Mouse (Mus musculus) urinary bladder, postnatal 14 days (tissue): ENCODE measurements around the gene Lctl.
"Not testable (repeated sequence)": the region's sequence is repeated elsewhere in the genome, so short reads cannot be mapped to it uniquely, and the experiment has no call there.

ENCODE experiments used
- DNase-seq: peaks from one replicate; pipeline ENCODE4 v3.0.0; 2021; ENCODE audit warnings: low spot score

Lctl gene

DNA sequence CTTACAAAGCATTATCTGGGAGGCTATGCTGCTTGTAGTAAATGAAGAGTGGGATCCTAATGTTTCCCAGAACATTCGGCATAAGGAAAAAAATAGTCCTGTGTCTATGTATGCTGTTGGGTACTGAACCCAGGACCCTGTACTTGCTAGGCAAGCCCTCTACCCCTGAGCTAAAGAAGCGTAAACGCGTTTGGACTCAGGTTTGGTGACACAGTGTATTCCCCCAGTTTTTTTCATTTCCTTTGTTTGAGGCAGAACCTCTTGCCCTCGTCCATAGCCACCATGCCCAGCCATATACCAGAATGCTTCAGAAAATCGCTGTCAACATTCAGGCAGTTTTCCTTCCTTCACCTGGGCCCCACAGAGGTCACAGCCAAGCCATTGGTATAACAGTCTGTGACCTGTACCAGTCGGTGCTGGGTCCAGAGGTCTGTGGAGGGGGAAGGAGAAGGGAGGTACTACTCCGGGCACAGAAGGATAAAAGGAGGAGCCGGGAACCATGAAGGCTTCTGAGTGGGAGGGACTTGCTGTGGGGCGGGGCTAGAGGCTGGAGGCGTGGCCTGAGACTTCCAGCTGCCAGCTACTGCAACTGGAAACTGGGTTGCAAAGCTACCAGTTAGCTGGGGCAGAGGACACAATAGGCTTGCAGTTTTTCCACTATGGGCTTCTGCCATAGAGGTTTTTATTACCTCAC, 3.8 kb downstream of the Lctl start:
- DNase-seq = no peak

DNA sequence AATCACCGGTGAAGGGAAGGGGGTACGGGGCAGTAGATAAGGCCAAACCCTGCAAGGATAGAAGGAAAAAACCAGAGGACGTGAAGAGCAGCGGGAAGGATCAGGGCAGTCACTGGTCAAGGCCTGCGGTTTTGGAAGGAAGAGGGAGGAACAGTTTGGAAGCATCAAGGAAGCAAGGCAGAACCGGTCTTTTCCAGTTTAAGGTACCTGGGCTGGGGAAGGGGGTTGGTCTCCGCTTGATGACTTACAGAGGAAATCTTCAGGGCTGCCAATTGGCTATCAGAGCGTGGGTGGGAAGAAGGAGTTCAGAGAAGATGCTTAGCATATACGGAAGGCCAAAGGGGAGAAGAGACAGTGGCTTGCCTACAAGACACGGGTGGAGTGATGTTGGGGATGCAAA, 5.7 kb downstream of the Lctl start:
- no peak for DNase-seq

DNA sequence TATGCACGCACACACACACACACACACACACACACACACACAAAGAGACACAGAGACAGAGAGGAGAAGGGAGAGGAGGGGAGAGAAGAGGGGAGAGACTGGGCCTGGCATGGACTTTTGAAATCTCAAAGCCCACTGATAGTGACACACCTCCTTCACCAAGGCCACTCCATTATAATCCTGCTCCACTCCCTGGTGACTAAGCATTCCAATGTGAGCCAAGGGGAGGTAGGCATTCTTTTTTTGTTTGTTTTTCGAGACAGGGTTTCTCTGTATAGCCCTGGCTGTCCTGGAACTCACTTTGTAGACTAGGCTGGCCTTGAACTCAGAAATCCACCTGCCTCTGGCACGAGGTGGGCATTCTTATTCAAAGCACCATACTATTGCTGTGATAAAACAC, 7.9 kb downstream of the Lctl start:
- DNase-seq = not testable (repeated sequence)

DNA sequence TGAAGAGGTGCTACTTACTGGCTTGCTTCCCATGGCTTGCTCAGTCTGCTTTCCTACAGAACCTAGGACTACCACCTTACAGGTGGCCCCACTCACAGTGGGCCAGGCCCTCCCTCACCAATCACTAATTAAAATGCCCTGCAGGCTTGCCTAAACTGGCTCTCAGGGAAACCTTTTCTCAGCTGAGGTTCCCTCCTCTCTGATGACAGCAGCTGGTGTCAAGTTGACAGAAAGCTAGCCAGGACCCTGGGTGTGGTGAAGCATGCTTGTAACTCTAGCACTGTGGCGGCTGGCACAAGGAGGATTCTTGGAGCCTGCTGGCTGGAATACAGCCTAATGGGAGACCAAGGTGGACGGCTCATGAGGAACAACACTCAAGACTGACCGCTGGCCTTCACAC, 8.4 kb downstream of the Lctl start:
- no peak for DNase-seq

DNA sequence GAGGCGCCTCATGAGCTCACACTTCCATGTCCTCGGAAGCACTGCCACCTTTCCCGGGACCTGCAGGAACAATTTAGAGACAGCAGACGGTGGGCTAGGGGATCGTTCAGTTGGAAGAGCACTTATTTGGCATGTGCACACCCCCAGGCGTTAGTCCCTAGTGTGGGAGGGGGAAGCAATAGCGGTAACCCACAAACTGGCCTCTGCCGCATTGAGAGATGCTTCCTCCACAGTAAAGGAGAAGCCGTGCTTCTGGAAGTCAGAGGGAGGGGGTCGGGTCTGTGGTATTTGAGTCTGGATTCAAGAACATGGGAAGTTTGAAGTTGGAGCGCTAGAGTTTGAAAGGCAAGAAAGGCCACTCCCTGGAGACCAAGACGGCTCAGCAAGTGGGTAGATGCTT, 9.2 kb downstream of the Lctl start:
- no peak for DNase-seq

DNA sequence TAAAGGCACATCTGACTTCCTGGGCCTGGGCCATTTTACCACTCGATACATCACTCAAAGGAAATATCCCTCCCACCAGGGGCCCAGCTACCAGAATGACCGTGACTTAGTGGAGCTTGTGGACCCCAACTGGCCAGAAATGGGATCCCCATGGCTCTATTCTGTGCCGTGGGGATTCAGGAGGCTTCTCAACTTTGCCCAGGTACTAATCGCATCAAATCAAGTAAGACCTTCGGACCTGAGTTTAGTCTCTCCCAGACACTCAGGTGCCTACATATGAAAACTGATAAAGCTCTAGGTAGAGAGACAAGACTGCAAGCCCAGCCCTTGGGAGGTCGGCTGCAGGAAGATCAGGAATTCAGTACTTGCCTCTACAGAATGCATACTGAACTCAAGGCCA, 14.7 kb downstream of the Lctl start:
- DNase-seq = no peak

DNA sequence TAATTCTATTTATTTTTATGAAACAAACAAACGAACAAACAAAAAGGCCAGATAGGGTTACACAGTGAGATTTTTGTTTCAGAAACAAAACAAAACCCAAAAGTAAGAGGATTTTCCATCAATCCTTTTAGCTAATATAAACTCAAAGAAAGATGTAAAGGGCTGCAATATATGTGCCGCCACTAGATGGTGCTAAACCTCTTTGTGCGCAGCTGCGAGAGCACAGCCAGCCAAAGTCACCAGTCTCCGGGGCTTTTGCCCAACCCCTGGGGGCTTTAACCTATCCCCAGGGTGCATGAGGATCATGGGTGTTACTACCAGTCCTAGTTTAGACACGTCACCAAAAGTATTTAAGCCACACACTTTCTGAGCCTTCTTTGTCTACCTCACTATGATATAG, 21.9 kb downstream of the Lctl start:
- DNase-seq = peak; percentile 48

DNA sequence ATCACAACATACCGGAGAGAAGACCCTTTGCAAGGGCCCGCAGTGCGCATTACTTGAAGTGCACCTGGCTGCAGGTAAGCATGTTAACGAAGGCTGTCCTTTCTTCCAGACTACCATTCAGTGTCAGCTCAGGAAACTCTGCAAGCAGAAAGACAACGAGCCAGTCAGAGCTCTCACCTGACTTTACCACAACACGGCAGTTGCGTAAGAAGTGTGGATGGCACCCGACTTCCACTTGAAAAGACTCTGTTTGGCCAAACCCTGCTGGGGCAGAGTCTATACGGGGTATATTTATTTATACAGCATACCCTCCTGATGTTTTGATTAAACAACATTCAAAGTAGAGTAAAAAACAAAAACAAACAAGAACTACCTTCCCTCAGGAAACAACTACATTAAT, 22.9 kb downstream of the Lctl start:
- DNase-seq = no peak

DNA sequence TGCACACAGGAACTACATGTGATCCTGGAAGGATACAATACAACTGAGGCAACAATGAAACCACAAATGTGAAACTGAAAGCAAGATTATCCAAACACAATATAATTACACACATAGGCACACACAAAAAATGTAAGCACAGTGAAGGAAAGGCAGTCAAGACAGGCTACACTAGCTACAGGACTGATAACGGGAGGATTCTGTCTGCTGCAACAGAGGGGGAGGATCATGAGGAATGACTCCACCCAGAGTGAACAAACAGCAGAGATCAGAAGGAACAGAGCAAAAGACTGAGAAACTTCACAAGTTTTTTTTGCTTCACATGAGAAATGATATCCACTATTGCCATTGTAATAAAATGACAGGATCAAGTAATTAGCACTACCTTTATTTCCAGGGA, 39.7 kb downstream of the Lctl start:
- DNase-seq = no peak

DNA sequence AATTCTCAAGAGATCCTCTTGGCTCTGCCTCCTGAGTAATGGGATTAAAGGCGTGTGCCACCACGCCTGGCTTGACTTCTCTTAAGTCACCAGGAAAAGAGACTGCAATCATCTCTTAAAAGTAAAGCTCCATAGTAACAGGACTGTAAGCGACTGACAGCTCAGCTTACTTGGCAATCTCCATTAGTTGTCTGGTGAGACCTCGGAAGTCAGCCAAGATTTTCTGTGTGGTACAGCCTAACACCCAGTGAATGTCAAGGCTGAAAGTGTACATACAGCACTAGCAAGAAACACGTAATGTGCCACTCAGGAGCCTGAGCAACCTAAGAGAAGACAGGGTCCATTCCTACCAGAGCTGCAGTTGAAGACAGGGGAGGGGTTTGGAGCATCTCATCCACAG, 43.5 kb downstream of the Lctl start:
- no peak for DNase-seq

DNA sequence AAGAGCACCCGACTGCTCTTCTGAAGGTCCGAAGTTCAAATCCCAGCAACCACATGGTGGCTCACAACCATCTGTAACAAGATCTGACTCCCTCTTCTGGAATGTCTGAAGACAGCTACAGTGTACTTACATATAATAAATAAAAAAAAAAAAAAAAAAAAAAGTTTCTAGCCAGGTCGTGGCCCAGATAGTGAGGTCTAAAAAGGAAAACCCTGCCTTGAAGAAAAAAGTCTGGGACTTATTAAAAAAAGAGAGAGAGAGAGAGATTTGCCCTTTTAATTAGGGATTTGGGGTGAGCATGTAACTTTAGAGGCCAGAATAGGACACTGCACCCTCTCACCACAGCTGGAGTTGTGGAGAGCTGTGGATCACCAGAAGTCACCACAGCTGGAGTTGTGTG, 53.0 kb downstream of the Lctl start:
- not testable (repeated sequence) for DNase-seq

DNA sequence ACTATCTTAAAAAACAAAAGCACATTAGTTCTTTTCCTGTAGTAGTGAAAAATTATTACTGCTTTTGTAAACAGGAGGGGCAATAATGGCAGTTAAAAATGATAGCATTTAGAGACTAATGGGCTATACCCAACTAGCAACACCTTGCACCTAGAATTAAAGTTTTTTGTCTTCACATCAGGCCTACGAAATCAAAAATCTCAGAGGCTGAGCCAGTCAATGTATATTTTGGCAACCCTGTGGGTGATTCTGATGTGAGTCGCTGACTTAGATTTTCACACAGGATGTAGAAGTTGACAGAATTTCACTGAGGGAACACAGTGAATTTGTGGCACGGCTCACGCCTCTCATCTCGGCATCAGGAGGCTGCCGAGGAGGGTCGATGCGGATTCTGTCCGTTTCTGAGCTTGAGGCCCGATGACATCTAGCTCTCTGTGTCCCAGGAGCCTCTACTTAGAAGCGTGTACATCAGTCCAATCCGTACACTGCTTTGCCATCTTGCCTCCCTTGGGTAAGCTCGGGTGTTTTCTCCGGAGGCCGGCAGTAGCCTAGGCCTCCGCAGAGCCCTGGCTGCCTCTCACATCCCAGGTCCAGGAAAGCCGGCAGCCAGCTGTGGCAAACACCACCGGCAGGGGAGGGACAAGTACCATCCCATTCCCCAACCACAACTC, 55.3 kb downstream of the Lctl start:
- no peak for DNase-seq

DNA sequence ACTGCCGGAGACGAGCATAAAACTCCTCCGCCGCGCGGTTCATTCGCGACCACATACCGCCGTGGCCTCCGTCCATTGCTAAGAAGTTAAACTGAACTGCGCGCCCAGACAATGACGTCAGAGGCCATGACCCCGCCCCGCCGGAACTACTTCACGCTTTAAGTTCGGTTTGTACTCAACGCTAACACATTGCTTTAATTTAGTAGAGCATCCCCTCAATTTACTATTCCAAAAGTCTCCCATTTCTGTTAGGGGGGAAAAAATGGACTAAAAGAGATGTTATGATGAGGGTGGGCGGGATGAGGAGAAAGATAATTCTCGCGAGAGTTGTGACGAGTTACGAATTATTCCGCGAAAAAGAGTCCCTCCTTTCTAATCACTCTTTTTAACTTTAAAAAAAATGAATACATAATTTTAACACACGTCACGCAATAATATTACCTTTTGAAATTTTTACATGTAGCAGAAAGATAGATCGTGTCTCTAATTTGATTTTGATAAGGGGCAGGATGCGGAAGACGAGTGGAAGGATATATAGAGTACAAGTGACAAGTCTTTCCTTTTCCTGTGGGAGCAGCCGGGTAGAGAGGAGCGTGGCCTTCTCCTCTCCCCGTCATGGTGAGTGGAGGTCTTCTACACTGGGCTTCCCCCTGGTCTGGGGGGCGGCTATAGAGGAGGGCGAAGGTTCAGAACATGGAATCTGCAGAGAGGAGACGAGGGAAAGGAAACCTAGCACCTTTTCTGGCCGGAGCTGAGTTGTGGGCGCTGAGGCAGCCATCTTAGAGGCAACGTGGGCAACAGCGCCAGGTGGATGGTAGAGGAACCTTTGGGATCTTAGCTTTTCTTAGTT, 56.1 kb downstream of the Lctl start, which contains the start of the genes Zwilch and Rpl4:
Zwilch (minus strand) TSS at position 289 of the 850 bp plus-strand sequence.
Rpl4 (plus strand) TSS at position 560 of the 850 bp plus-strand sequence.
- DNase-seq = peak; percentile 81

DNA sequence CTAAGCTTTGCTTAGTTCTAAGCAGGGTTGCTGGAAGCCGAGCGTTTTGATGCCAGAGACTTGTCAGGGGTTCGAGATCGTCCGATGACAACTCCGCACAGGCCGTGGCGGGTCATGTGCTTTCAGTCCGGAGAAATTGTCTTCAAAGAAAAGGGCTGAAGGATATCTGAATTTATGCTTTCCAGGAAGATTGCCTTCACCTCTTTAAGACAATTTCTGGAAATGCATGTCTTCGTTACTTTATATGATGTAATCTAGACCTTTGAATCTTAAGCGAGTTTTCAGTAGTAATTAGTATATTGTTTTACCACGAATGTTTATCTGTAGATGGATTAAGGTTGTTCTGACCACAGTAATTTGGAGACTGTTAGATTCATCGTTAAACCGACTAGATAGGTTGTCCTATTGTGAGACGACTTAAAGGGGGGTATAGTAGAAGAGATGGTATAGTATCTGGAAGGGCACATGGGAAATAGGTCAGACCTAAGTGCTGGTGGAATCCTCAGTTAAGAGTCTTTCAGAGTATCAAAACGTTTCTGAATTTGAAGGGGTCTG, 56.8 kb downstream of the Lctl start:
- DNase-seq = no peak

DNA sequence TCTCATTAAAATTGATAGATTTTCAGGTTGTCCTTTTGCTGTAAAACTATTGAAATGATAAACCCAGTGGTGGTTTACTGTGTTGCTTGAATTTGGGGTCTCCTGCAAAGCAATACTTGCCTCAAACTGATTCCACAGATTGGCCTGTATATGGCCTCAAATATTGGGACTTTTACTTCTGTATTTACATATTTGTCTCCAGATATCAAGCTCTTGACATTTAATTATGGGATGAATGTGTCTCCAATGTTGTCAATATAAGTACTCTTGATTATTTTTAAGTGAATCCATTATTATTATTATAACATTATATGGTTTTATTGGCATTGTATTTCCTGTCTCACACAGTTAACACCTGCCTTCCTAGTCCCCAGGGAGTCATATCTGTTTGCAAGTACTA, 57.4 kb downstream of the Lctl start:
- DNase-seq = no peak

DNA sequence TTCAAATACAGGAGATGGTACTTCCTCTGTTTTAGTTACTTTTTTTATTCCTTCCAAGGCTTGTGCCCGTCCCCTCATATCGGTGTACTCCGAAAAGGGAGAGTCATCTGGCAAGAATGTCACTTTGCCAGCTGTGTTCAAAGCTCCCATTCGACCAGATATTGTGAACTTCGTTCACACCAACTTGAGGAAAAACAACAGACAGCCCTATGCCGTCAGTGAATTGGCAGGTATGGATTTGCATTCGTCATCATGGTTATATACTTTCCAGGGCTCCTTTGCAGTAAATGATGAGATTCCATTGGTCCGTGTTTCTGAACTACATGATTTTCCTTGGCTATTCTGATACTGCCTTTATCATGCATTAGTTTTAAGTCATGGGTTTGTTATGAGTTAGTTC, 57.8 kb downstream of the Lctl start:
- DNase-seq = no peak

DNA sequence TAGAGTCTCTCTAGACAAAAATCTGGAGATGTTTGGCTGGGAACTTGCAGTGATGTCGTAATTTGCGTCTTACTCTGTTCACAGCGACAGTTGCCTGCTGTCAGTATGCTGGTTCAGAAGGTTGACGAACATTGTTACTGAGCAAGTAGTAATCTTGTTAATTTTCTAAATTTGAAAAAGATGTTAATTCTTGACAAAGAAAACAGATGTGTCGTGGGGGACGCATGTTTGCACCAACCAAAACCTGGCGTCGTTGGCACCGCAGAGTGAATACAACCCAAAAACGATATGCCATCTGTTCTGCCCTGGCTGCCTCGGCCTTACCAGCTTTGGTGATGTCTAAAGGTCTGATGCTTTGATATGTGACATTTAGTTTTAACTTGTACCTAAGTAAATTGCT, 58.4 kb downstream of the Lctl start:
- no peak for DNase-seq

DNA sequence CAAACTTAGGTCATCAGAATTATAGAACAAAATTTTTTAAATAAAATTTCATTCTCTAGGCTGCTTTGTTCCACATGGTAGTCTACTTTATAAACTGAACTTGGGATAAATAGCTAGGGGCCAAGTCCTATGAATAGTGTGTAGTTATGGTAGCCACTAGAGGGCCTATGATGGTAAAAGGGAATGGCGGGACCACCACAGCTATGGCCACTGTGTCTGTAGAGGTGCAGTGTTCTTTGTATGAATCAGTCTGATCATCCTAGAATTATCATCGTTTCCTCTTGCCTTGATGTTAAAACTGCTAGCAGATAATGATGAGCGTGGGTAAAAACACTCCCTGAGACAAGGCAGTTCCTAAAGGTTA, 61.6 kb downstream of the Lctl start:
- no peak for DNase-seq

DNA sequence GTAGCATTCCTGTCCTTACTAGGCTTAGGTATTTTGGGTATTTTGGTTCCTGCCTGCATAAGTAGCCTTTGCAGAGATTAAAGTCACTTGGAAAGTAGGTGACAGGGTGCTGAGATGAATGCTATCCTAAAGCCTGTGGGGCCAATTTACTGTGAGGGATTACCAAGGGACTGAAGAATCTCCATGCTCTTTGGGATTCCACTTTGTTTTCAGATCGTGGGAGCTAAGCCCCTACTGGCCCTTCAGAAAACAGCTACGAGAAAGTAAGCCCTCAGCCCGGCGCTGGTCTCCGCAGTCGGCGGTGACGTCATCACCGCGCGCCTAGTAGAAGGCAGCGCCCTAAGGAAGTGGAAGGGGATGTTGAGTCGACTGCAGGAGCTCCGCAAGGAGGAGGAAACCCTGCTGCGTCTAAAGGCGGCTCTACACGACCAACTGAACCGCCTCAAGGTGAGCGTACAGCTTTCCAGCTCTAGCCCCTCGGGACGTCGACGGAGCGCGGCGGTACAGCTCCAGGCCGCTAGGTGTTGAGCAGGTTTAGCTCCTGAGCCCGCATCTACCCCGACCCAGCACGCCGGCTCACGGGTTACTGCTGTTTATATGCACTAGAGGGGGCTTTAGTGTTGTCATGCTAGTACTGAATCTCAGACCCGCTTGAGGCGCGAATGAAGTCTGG, 62.2 kb downstream of the Lctl start, which contains the start of gene Snapc5:
Snapc5 (plus strand) TSS at position 301 of the 673 bp plus-strand sequence.
- peak; percentile 89 for DNase-seq

DNA sequence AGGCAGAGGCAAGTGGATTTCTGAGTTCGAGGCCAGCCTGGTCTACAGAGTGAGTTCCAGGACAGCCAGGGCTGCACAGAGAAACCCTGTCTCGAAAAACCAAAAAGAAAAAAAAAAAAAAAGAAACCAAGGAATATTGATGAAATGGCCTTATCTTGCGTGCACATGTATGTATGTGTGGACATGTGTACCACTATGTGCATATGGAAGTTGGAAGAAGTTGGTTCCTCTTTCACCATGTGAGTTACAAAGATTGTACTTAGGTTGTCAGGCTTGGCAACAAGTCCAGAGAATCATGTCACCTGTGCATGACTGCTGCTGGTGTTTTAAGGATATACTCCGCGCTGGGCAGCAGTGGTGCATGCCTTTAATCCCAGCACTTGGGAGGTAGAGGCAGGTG, 66.3 kb downstream of the Lctl start:
- not testable (repeated sequence) for DNase-seq

DNA sequence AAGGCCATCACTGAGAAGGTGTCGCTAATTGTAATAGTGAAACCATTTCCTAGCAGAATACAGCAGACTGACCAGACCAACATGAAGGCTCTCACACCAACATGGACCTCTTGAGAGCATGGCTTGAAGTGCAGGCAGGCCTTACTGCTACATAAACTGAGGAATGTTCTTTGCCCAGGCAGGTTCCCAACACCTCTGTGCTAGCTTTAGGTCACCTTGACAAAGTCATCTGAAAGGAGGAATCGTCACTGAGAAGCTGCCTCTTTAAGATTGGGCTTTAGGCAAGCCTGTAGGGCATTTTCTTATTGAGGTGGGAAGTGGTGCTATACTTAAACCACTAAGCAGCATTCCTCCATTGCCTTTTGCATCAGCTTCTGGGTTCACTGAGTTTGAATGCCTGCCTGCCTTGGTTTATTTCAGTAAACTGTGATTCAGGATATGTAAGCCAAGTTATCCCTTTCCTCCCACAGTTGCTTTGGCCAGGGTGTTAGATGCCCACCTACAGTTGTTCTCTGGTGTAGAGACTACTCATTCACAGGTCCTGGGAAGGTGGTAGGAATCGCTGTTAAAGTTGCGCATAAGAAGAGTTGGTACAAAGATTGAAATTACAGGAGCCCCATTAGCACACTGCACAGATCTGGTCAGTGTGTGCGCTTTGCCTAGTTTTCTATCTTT, 67.4 kb downstream of the Lctl start:
- DNase-seq = no peak
